In genomic region chrX:102250891-102251170, GRCm38 (mm10) we compare ENCODE assay signal across 9 mouse cellular contexts. TPM values are rescaled to one million over a fixed set of nuclear protein-coding genes. Genes with fewer than 3 reads are reported as not detected.
A peak's percentile ranks its signal among the peaks of the same experiment; 100 is the strongest.
DNase-seq lines count a peak whose midpoint lies in the region; ATAC-seq and TF ChIP-seq lines count a peak whose summit lies in the region.
"Had no signal": no experiment of that assay in that cellular context is flagged by ENCODE, and none has a peak within 500 bp of the region (broad histone marks: within the 10 kb centered on the region; RNA-seq: fewer than 3 reads in every experiment).

No protein-coding gene starts in this region.

- DNase-seq in kidney, postnatal 0 days (ENCODE audit: low spot score), result no peak
- DNase-seq in kidney, adult 9 months, result no peak
- DNase-seq in embryonic facial prominence, embryonic 11.5 days (ENCODE audit: low spot score), result no peak
- no peak for DNase-seq in intestine, embryonic 14.5 days (ENCODE audit: low spot score)
- no peak for DNase-seq in gastrocnemius, postnatal 4 days (ENCODE audit: low spot score in 2 of 2)
- DNase-seq in kidney, adult 8-10 months, result no peak
- no peak for DNase-seq in adrenal gland, adult 18-20 months (ENCODE audit: low spot score in 2 of 2)
- DNase-seq: layer of hippocampus, adult 9-11 months had no signal

- H3K4me3 ChIP-seq in kidney, postnatal 0 days (replicated peaks; ENCODE audit: low read depth, low read length), result peak overlapping the region; percentile 50
- H3K4me3 ChIP-seq in embryonic facial prominence, embryonic 11.5 days (ENCODE audit: low read depth, low read length), result peak overlapping the region; percentile 50
- H3K4me3 ChIP-seq in intestine, embryonic 14.5 days (ENCODE audit: low read depth, low read length), result peak overlapping the region; percentile 44
- peak overlapping the region; percentile 51 for H3K4me3 ChIP-seq in neural tube, embryonic 12.5 days

- H3K4me1 ChIP-seq in kidney, postnatal 0 days (replicated peaks; ENCODE audit: insufficient read depth, low read length), result no peaks in the 10 kb centered on the region
- H3K4me1 ChIP-seq in embryonic facial prominence, embryonic 11.5 days (ENCODE audit: control insufficient read depth, insufficient read depth, low read length), result no peaks in the 10 kb centered on the region
- no peaks in the 10 kb centered on the region for H3K4me1 ChIP-seq in intestine, embryonic 14.5 days (replicated peaks; ENCODE audit: control insufficient read depth, insufficient read depth, low read length)
- no peaks in the 10 kb centered on the region for H3K4me1 ChIP-seq in neural tube, embryonic 12.5 days

- no peak for ATAC-seq in kidney, postnatal 0 days (replicated peaks; ENCODE audit: low FRiP score, low read depth)
- 0 out of 2 replicates have a peak, but pooled peaks have one; percentile 15 for ATAC-seq in embryonic facial prominence, embryonic 11.5 days (replicated peaks; ENCODE audit: insufficient number of reproducible peaks, low FRiP score, low TSS enrichment, low read depth)
- ATAC-seq in intestine, embryonic 14.5 days (replicated peaks; ENCODE audit: low FRiP score, low TSS enrichment, low read depth), result no peak
- no peak for ATAC-seq in neural tube, embryonic 12.5 days (ENCODE audit: low FRiP score, low read depth)

- H3K36me3 ChIP-seq in kidney, postnatal 0 days (ENCODE audit: insufficient read depth, low read length), result no peaks in the 10 kb centered on the region
- no peaks in the 10 kb centered on the region for H3K36me3 ChIP-seq in embryonic facial prominence, embryonic 11.5 days (replicated peaks; ENCODE audit: control insufficient read depth, insufficient read depth, low read depth, low read length)
- no peaks in the 10 kb centered on the region for H3K36me3 ChIP-seq in intestine, embryonic 14.5 days (ENCODE audit: control insufficient read depth, insufficient read depth, low read length)
- no peaks in the 10 kb centered on the region for H3K36me3 ChIP-seq in neural tube, embryonic 12.5 days

- H3K9ac ChIP-seq in kidney, postnatal 0 days (ENCODE audit: low read depth, low read length), result 0 out of 2 replicates have a peak overlapping the region, but pooled peaks have one; percentile 42
- H3K9ac ChIP-seq in embryonic facial prominence, embryonic 11.5 days (replicated peaks; ENCODE audit: low read length), result peak overlapping the region; percentile 53
- H3K9ac ChIP-seq in intestine, embryonic 14.5 days (ENCODE audit: low read length), result no peak overlapping the region
- peak overlapping the region; percentile 35; the same call in 1 of the 2 replicates for H3K9ac ChIP-seq in neural tube, embryonic 12.5 days

- H3K27ac ChIP-seq in kidney, postnatal 0 days, result no peak overlapping the region
- H3K27ac ChIP-seq in embryonic facial prominence, embryonic 11.5 days (replicated peaks; ENCODE audit: low read depth, low read length), result no peak overlapping the region
- no peak overlapping the region for H3K27ac ChIP-seq in intestine, embryonic 14.5 days (ENCODE audit: low read depth)
- no peak overlapping the region for H3K27ac ChIP-seq in neural tube, embryonic 12.5 days

- 0 out of 2 replicates have a peak, but pooled peaks cover 6% of the 10 kb centered on the region for H3K27me3 ChIP-seq in kidney, postnatal 0 days (ENCODE audit: insufficient read depth, low read length)
- H3K27me3 ChIP-seq in embryonic facial prominence, embryonic 11.5 days (ENCODE audit: control insufficient read depth, insufficient read depth, low read length), result peaks cover 15% of the 10 kb centered on the region
- H3K27me3 ChIP-seq in intestine, embryonic 14.5 days (replicated peaks; ENCODE audit: control insufficient read depth, insufficient read depth, low read length), result peaks cover 53% of the 10 kb centered on the region
- H3K27me3 ChIP-seq in neural tube, embryonic 12.5 days (replicated peaks), result peaks cover 35% of the 10 kb centered on the region

- 23% methylated on average over 24 of the region's 24 CpGs for WGBS in kidney, postnatal 0 days
- 10% methylated on average over 24 of the region's 24 CpGs for WGBS in embryonic facial prominence, embryonic 11.5 days
- WGBS in intestine, embryonic 14.5 days, result 23% methylated on average over 24 of the region's 24 CpGs
- WGBS in neural tube, embryonic 12.5 days, result 18% methylated on average over 24 of the region's 24 CpGs

- H3K9me3 ChIP-seq in kidney, postnatal 0 days (replicated peaks; ENCODE audit: low read length), result no peaks in the 10 kb centered on the region
- no peaks in the 10 kb centered on the region for H3K9me3 ChIP-seq in embryonic facial prominence, embryonic 11.5 days (replicated peaks; ENCODE audit: control insufficient read depth, low read length)
- no peaks in the 10 kb centered on the region for H3K9me3 ChIP-seq in intestine, embryonic 14.5 days (ENCODE audit: control insufficient read depth, low read length)
- no peaks in the 10 kb centered on the region for H3K9me3 ChIP-seq in neural tube, embryonic 12.5 days

- H3K4me2 ChIP-seq in kidney, postnatal 0 days (ENCODE audit: low read length), result peak overlapping the region; percentile 85
- peak overlapping the region; percentile 79 for H3K4me2 ChIP-seq in embryonic facial prominence, embryonic 11.5 days (ENCODE audit: low read depth, low read length)
- H3K4me2 ChIP-seq in intestine, embryonic 14.5 days (ENCODE audit: low read length), result peak overlapping the region; percentile 78
- peak overlapping the region; percentile 86 for H3K4me2 ChIP-seq in neural tube, embryonic 12.5 days (replicated peaks)

- no peak for TF ChIP-seq CTCF in kidney, postnatal 0 days (IDR thresholded peaks at IDR 0.05; ENCODE audit: low read depth)

RNA-seq across cellular contexts. Expression of gene Cited1, which starts 1.1 kb away (rescaled TPM):
- 120 TPM in 2 replicates for polyA plus RNA-seq in kidney, postnatal 0 days (2015; fragmentation: Nextera tagmentation; extraction: Ambion mirVana)
- polyA plus RNA-seq in embryonic facial prominence, embryonic 11.5 days (2014; fragmentation: Nextera tagmentation; extraction: Ambion mirVana), result 55.4 and 61.5 TPM in 2 replicates
- 4.9 and 5.6 TPM in 2 replicates for polyA plus RNA-seq in intestine, embryonic 14.5 days (2014; fragmentation: Nextera tagmentation; extraction: Ambion mirVana)
- 3.9 and 7.2 TPM in 2 replicates for polyA plus RNA-seq in neural tube, embryonic 12.5 days (2016; fragmentation: Nextera tagmentation; extraction: Ambion mirVana)
- total RNA-seq in gastrocnemius, postnatal 4 days (2021), result 10 to 100 TPM; 40.8 to 41.0 TPM
- 100 to 1,000 TPM in 1 of 2 experiments, 1 to 10 TPM in 1; 2.8 to 104 TPM for total RNA-seq in adrenal gland, adult 18-20 months (2021)
